Mouse (Mus musculus) common myeloid progenitor, adult 5-6 weeks (primary cell): Measurements from ENCODE around the gene Grap. TPM values are rescaled to one million over a fixed set of nuclear protein-coding genes. Genes with fewer than 3 reads are reported as not detected.

Experiments used
- ATAC-seq: replicated peaks from 2 replicates; pipeline ENCODE4 v1.8.0; 2016; ENCODE audit warnings: low read depth, mild to moderate bottlenecking, moderate TSS enrichment, inconsistent platforms; ENCODE audit not compliant: poor library complexity, severe bottlenecking
- total RNA-seq: library from RNA; stranded (forward); fragments of 200-1000, 187-1606 nt; gene quantifications from 2 replicates; pipeline ENCODE4 v1.2.3, GENCODE M21; 2017

The Grap gene
- total RNA-seq, 1 experiment from 2014 or later = 0.37 TPM

- ATAC-seq = no peak
Observed at GRCm38 (mm10) chr11:61676216-61676854, 23.3 kb downstream of the Grap start.

DNA sequence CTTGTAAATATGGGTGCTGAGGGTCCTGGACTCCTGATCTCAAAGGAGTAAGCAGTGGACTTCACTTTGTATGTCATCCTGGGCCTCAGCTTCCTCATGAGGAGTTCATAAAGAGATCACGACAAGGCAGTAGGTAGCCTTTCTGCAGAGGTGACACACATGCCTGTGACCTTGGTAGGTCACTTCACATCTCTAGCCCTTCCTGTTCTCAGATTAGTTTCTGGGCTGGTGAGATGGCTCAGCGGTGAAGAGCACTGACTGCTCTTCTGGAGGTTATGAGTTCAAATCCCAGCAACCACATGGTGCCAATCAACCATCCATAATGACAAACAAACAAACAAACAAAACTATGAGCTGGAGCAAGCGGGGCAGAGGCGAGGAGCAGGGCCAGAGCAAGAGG lies 24.6 kb downstream of the Grap start:
- no peak for ATAC-seq

- no peak for ATAC-seq
Observed at GRCm38 (mm10) chr11:61679091-61679866, 26.2 kb downstream of the Grap start.

GRCm38 (mm10) chr11:61683907-61684731 lies 31.1 kb downstream of the Grap start, which contains the start of gene Fam83g:
Gene Fam83g (plus strand): TSS chr11:61684091.
- ATAC-seq = peak; percentile 38; the same call in 1 of the 2 replicates

GRCm38 (mm10) chr11:61685119-61685725 lies 32.2 kb downstream of the Grap start:
- ATAC-seq = no peak

- ATAC-seq = no peak
Observed at GRCm38 (mm10) chr11:61686141-61686540, 33.1 kb downstream of the Grap start.

- ATAC-seq = no peak
Observed at GRCm38 (mm10) chr11:61686906-61687453, 33.9 kb downstream of the Grap start.

GRCm38 (mm10) chr11:61687595-61687994 lies 34.5 kb downstream of the Grap start:
- no peak for ATAC-seq

DNA sequence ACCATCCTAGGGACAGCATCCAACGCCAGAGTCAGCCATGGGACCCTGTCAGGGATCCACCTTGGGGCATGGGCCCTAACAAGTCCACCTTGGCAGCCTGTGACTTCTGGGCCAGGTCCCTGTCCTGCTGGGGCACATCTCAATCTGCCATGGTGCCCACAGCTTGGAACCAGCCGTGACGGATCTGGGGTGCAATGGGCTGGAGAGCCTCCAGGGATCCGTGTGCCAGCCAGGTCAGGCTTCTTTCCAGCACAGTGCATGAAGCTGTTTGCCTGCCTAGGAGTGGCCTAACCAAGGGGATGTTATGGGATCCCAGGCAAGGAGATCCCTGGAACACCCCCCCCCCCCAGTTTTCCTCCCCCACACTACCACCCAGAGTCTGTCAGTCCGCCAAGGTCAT lies 39.9 kb downstream of the Grap start:
- ATAC-seq = no peak

- ATAC-seq = no peak
Observed at GRCm38 (mm10) chr11:61698852-61699251, 45.8 kb downstream of the Grap start.

DNA sequence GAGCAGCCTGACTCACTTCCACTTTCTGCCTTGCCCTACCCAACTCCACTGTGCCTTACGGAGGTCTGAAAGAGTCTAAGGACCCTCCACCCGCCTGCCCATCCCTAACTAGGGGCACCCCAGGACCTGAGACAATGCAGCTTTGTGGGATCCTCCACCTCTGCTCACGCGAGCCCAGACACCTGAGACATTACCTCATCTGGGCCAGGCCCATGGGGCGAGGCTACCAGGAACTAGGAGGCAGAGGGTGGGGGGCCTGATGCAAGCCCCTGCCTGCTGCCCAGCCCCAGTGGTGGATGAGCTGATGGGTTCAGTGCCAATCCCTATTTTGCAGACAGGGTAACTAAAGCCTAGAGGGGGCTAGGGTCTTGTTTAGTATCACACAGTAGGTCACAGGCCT lies 46.4 kb downstream of the Grap start:
- ATAC-seq = no peak

DNA sequence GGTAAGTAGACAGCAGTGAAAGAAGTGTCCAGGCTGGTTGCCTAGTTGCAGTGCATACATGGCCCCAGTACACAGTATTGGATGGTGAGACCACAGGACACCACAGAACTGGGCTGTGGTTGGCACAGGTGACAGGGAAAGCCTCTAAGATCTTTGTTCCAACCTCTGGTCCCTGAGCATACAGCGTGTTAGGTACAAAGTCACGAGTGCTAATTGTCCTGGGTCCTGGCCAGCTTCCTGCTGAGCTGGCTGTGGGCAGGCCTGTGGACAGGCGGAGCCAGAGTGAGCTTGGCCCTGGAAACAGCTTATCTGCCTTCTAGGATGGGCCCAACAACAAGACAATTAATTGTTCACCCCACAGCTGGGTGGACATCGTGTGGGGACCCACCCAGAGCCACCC lies 46.9 kb downstream of the Grap start:
- no peak for ATAC-seq

- ATAC-seq = no peak
Observed at GRCm38 (mm10) chr11:61701696-61702095, 48.6 kb downstream of the Grap start.

GRCm38 (mm10) chr11:61702494-61702893 lies 49.4 kb downstream of the Grap start:
- ATAC-seq = no peak

- ATAC-seq = no peak
Observed at GRCm38 (mm10) chr11:61705581-61705980, 52.5 kb downstream of the Grap start.

DNA sequence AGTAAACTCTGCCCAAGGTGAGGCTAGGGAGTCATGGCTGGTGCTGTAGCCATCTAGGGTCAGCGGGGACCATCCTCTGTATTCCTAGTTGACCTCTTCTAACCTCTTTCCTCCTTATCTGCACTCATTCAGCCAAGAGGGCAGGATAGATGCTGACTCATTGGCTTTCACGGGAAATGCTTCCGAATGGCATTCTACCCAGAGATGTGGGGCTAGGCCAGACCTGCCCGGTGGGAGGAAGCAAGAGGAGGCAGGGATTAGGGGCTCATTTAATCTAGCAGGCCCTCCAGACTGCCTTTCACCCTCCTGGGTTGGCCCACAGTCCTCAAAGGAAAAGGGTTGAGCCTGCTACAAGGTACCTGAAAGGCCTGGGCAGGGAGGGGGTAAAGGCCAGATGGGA lies 53.2 kb downstream of the Grap start:
- ATAC-seq = no peak

DNA sequence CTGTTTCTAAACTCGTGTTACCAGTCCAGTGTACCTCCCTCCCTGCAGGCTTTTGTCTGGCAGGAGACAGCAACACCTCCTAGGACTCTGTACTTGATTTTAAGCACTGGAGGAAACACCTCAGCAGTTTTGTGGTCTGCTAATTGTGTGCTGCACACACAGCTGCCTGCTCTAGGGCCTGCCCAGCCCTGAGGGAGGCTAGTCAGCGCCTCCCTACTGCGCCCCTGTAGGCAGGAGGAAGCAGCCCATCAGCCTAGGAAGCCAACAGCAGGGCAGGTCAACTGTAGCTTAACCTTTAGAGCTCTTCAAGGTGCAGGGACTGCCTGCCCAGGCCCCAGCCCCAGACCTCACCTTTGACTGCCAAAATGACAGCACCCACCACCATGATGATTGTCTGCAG lies 55.9 kb downstream of the Grap start:
- ATAC-seq = 0 out of 2 replicates have a peak, but pooled peaks have one; percentile 29

GRCm38 (mm10) chr11:61713157-61713855 lies 60.2 kb downstream of the Grap start:
- ATAC-seq = no peak

DNA sequence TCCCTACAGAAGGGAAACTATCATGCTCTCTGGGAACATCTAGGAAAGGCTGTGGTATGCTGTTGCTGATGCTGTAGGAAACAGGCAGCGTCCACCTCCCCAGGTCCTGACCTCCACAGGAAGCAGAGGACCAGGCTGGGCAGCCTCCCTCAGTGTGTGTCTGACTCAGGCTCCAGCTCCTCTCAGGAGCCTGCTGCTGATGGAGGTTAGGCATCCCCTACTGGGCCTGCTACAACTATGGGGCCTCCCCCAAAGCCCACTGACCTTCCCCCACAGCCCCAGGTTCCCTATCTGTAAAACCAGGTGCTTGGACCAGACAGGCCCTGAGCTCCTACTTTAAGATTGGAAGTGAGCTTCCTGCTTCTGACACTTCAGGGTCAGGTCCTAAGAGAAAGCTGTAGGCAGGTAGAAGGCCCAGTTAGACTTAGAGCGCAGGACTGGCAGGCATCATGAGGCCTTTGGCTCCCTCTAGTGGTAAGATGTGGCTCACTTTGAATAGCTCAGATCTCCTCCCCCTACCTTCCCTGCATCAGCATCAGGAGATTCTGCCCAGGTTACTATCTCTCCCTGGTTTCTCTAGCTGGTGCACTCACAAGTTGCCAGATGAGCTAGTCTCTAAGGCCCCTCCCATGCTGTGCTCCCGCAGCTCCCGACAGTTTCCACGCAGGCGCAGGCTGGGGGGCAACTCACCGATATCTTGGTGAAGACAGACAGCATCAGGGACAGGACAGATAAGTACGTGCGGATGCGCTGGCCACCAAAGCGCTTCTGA lies 61.5 kb downstream of the Grap start:
- ATAC-seq = peak; percentile 88
